Mouse (Mus musculus): ENCODE results near the gene Cd200r1.

DNA sequence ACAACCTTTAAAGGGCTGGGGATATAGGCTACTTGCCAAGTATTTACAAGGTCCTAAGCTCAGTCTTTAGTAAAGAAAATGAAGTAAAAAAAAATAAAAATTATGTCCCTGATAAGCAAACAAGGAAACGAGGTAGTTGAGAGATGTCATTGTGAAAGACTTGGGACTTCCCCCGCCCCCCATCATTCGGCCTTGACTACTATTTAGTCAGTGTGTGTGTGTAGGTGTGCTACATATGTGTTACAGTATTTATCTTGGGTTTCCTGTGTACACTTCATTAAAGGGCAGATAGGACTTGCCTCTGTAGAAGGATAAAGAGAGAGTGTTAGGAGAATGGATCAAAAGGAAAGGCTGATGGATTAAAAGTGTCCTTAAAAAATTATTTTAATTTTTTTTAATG, 31.5 kb upstream of the Cd200r1 start:
- TF ChIP-seq POLR2A (IDR thresholded peaks at IDR 0.05; ENCODE audit: borderline replicate concordance, extremely low read depth, insufficient read depth, insufficient read length, poor library complexity, severe bottlenecking) = no peak
- TF ChIP-seq CTCF (IDR thresholded peaks at IDR 0.05; ENCODE audit: borderline replicate concordance, extremely low read depth, insufficient read depth, insufficient read length) = no peak
